Mouse (Mus musculus): ENCODE data around the gene 4933406M09Rik.

DNA sequence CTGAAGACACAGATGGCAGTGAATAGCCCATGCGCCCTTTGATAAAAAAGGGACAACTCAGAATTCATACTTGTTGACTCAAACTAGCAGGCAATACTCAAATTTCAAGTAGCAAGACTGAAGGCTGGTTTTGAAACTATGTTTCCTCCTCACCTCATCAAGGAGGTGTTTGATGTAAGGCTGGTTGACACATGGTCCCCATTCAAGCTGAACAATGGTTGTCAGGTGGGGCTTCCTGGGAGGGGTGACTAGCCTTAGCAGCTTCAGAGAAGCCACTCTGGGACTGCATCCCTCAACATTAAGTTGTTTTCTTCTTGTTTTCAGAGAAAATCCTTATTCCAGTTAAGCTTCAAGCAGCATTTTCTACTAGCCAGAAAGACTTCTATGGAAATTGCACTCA lies at the start of gene 4933406M09Rik:
- TF ChIP-seq CTCF (IDR thresholded peaks at IDR 0.05; ENCODE audit: low read depth) (no peak), EP300 (optimal IDR thresholded peaks at IDR 0.05) (no peak)

Measured in stomach, postnatal 0 days (tissue).